Mouse (Mus musculus) G1E (cell line): ENCODE measurements around the gene 1700016D06Rik.

Source experiments
- CTCF ChIP-seq: IDR thresholded peaks from 2 replicates; pipeline ENCODE4 v1.5.1; 2012; ENCODE audit warnings: low read depth, low read length, inconsistent platforms, mixed read lengths
- GATA2 ChIP-seq: IDR thresholded peaks from 2 replicates; pipeline ENCODE4 v1.6.1; 2012; ENCODE audit warnings: low read depth, low read length, inconsistent platforms, borderline replicate concordance

GRCm38 (mm10) chr8:11727651-11728481, 27.0 kb upstream of the 1700016D06Rik start, which contains the start of gene Arhgef7:
- TF ChIP-seq CTCF (no peak), GATA2 (no peak)
